Mouse (Mus musculus): ENCODE measurements around the gene Nhlh2. TPM values are rescaled to one million over a fixed set of nuclear protein-coding genes. Genes with fewer than 3 reads are reported as not detected.

The Nhlh2 gene
- polyA plus RNA-seq, 1 experiment from 2014 or later: not detected

DNA sequence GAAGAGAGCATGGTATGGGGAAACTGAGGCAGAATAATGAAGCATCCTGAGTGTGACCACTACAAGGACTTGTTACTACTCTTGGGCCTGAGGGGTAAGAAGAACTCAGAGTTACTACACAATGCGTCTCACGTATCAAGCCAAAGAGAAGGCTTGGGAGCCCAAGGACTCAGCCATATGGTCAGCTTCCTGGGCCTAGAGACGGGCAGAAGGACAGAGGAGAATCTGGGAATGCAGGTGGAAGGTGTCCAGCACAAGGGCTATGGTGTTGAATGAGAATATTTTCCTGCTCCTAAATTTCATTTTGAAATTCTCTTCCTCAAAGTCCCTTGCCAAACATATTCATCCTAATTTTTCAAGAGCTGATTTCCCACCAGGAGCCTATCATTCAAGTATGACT lies 12.0 kb upstream of the Nhlh2 start:
- Histone ChIP-seq H3K9ac (no peak overlapping the region), H3K4me1 (replicated peaks) (no peaks in the 10 kb centered on the region), H3K4me2 (no peak overlapping the region), H3K36me3 (replicated peaks) (no peaks in the 10 kb centered on the region), H3K27me3 (no peaks in the 10 kb centered on the region), H3K27ac (replicated peaks) (no peak overlapping the region), H3K4me3 (replicated peaks) (no peak overlapping the region), H3K9me3 (replicated peaks) (no peaks in the 10 kb centered on the region)
- WGBS (ENCODE audit: insufficient replicate concordance): 75% methylated on average over 3 of the region's 3 CpGs
- no peak for ATAC-seq (ENCODE audit: insufficient read depth)

DNA sequence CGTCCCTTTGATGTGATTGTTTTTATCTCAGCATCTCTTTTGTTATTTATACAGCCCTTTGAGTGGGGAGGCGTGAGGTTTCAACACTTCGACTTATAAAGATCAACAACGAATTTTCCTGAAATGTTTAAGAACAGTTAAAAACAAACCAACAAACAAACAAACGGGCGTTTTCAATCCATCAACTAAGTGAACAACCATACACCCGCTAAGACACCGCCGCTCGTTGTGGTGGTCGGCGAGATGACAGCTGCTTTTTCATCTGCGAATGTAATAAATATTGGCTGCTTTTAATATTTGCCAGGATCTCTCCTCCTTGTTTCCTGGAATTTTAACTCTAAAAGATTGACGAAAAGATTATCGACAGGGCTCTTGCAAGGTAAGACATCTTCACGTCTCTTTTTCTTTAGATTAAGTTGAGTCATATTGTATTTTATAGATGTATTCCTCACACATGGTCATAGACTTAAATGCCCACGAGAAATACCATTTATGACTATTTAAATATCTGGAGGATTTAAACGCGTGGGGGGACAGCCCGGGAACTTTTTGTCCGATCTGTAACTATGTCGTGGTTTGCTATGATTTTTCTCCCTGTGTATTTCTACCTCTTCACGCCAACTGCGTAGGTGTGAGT lies 923 bp downstream of the Nhlh2 start:
- H3K4me2 ChIP-seq: no peak overlapping the region
- no peaks in the 10 kb centered on the region; the same call in 1 of the 2 replicates for H3K4me1 ChIP-seq (replicated peaks)
- WGBS (ENCODE audit: insufficient replicate concordance): 4% methylated on average over 24 of the region's 24 CpGs
- no peaks in the 10 kb centered on the region for H3K36me3 ChIP-seq (replicated peaks)
- no peaks in the 10 kb centered on the region for H3K9me3 ChIP-seq (replicated peaks)
- no peak overlapping the region for H3K27ac ChIP-seq (replicated peaks)
- H3K4me3 ChIP-seq (replicated peaks): no peak overlapping the region
- H3K9ac ChIP-seq: no peak overlapping the region
- ATAC-seq (ENCODE audit: insufficient read depth): no peak
- H3K27me3 ChIP-seq: peaks cover 80% of the 10 kb centered on the region

DNA sequence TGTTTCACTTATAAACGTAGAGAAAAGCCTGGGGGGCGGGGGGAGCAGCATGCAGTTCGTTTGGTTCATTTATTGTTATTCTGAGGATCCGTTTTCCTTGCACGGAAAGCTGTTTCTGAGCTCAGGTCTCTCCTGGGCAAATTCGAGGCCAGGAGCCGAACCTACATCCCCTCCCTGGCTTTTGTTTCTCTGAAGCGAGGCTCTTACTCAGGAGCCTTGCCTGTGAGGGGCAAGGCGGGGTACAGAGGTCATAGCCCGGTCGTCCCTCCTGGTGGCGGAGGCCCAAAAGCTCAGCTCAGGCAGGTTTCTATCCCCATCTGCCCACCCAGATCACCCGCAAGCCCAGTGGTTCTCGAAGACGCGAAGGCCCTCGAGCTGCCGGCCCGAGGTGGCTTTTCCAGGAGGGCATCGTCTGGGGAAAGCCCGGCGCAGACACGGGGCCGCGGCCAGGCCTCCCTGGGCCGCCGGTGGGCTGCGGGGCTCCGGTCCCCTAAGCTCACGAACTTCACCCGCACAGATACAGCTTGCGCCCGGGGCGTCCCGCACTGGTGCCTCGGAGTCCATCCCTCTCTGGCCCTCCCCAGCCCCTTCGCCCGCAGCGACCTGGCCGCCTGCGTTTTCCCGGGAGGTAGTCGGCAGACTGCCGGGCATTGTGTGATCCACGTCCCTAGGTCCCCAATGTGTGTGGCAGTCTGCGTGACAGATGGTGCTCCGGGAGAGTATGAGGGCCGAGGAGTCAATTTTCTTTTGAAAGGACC lies 1.6 kb downstream of the Nhlh2 start:
- ATAC-seq (ENCODE audit: insufficient read depth): no peak
- H3K9me3 ChIP-seq (replicated peaks): no peaks in the 10 kb centered on the region
- H3K4me2 ChIP-seq: peak overlapping the region; percentile 30
- H3K27me3 ChIP-seq: peaks cover 87% of the 10 kb centered on the region
- no peak overlapping the region for H3K27ac ChIP-seq (replicated peaks)
- no peak overlapping the region for H3K9ac ChIP-seq
- 2% methylated on average over 48 of the region's 48 CpGs for WGBS (ENCODE audit: insufficient replicate concordance)
- 0 out of 2 replicates have a peak overlapping the region, but pooled peaks have one; percentile 2 for H3K4me3 ChIP-seq (replicated peaks)
- no peaks in the 10 kb centered on the region; the same call in 1 of the 2 replicates for H3K4me1 ChIP-seq (replicated peaks)
- H3K36me3 ChIP-seq (replicated peaks): no peaks in the 10 kb centered on the region

DNA sequence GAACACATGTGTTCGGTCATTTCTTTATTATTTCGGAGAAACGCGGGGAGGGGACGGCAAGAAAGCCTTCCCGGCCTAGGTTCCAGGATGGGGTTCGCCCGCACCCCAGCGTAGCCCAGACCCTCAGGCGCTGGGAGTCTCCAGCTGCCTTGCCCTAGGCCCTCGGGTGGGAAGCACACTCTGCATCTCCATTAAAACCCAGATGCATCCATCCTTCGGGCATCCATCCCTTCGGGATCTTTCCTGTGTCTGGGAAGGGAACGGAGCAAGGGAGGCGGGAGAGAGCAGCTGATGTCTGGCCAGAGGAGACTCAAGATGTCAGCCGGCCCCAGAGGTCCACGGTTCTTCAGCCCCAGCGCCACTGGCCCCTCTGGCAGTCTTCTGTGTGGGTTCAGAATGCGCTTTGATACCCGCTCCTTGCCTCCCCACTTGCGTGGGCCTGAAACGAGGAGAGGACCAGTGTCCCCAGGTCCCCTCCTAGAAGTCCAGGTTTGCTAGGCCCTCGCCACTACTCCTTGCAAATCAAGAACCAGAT lies 2.3 kb downstream of the Nhlh2 start:
- 4% methylated on average over 23 of the region's 23 CpGs for WGBS (ENCODE audit: insufficient replicate concordance)

DNA sequence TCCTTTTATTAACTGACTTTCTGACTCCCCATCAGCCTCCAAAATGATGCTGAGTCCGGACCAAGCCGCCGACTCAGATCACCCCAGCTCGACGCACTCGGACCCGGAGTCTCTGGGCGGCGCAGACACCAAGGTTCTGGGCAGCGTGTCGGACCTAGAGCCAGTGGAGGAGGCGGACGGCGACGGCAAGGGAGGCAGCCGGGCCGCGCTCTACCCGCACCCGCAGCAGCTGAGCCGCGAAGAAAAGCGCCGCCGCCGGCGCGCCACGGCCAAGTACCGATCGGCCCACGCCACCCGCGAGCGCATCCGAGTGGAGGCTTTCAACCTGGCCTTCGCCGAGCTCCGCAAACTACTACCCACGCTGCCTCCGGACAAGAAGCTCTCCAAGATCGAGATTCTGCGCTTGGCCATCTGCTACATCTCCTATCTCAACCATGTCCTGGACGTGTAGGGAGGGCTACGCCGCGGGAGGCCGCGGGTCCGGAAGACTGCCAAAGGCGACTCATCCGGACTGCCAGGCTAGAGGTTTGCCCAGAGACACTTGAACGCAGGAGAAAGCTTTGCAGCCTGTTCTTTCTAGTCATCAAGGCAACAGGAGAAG lies 2.8 kb downstream of the Nhlh2 start:
- peak overlapping the region; percentile 4; the same call in 1 of the 2 replicates for H3K4me3 ChIP-seq (replicated peaks)
- no peaks in the 10 kb centered on the region for H3K9me3 ChIP-seq (replicated peaks)
- H3K36me3 ChIP-seq (replicated peaks): no peaks in the 10 kb centered on the region
- peaks cover 94% of the 10 kb centered on the region for H3K27me3 ChIP-seq
- H3K4me1 ChIP-seq (replicated peaks): no peaks in the 10 kb centered on the region; the same call in 1 of the 2 replicates
- ATAC-seq (ENCODE audit: insufficient read depth): no peak
- H3K9ac ChIP-seq: no peak overlapping the region
- WGBS (ENCODE audit: insufficient replicate concordance): 2% methylated on average over 53 of the region's 53 CpGs
- peak overlapping the region; percentile 29 for H3K4me2 ChIP-seq
- H3K27ac ChIP-seq (replicated peaks): no peak overlapping the region

More for the DNA sequence above, 2.3 kb downstream of the Nhlh2 start:
- no peaks in the 10 kb centered on the region for H3K36me3 ChIP-seq (replicated peaks)
- ATAC-seq (ENCODE audit: insufficient read depth): no peak
- no peak overlapping the region for H3K9ac ChIP-seq
- H3K9me3 ChIP-seq (replicated peaks): no peaks in the 10 kb centered on the region
- H3K27ac ChIP-seq (replicated peaks): no peak overlapping the region
- H3K4me2 ChIP-seq: no peak overlapping the region
- H3K4me1 ChIP-seq (replicated peaks): no peaks in the 10 kb centered on the region; the same call in 1 of the 2 replicates
- no peak overlapping the region for H3K4me3 ChIP-seq (replicated peaks)
- H3K27me3 ChIP-seq: peaks cover 94% of the 10 kb centered on the region

DNA sequence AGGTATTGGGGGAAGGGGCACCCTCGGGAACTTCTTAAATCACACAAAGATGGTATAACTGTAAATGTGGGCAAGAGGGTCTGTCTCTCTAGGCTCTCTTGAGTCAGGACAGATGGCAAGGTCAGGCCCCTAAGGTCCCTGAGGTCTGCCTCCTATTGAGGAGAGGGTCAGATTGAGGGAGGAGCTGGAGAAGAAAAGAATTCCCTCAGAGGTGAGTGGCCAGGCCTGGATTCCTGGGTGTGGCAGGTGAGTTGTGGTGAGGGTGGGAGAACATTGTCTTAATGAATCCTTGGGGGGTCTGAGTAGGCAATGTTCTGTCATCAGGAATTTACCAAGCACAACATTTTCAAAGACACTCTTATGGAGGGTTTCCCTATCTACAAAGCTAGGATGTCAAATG lies 10.7 kb downstream of the Nhlh2 start:
- WGBS (ENCODE audit: insufficient replicate concordance): 37% methylated on average over 1 of the region's 1 CpGs
- H3K9me3 ChIP-seq (replicated peaks): no peaks in the 10 kb centered on the region
- no peak overlapping the region for H3K4me2 ChIP-seq
- no peak for ATAC-seq (ENCODE audit: insufficient read depth)
- H3K4me1 ChIP-seq (replicated peaks): no peaks in the 10 kb centered on the region
- peaks cover 68% of the 10 kb centered on the region for H3K27me3 ChIP-seq
- no peak overlapping the region for H3K4me3 ChIP-seq (replicated peaks)
- no peaks in the 10 kb centered on the region for H3K36me3 ChIP-seq (replicated peaks)
- no peak overlapping the region for H3K9ac ChIP-seq
- no peak overlapping the region for H3K27ac ChIP-seq (replicated peaks)

DNA sequence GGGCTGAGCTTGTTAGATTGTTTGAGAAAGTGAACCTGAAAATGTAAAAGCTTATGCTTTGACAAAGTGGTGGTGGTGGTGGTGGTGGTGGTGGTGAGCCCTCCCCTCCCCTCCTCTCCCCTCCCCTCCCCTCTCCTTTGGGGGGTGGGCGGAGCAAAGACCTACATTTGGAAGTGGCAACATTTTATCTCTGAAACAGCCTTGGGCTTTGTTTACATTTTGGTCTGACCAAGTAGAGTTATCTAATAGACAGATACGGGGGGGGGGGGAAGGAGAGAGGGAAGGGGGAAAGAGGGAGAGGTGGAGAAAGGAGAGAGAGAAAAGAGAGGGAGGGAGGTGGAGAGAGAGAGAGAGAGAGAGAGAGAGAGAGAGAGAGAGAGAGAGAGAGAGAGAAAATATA lies 12.8 kb downstream of the Nhlh2 start:
- ATAC-seq (ENCODE audit: insufficient read depth): no peak
- H3K4me2 ChIP-seq: no peak overlapping the region
- WGBS (ENCODE audit: insufficient replicate concordance): 9% methylated on average over 2 of the region's 2 CpGs

DNA sequence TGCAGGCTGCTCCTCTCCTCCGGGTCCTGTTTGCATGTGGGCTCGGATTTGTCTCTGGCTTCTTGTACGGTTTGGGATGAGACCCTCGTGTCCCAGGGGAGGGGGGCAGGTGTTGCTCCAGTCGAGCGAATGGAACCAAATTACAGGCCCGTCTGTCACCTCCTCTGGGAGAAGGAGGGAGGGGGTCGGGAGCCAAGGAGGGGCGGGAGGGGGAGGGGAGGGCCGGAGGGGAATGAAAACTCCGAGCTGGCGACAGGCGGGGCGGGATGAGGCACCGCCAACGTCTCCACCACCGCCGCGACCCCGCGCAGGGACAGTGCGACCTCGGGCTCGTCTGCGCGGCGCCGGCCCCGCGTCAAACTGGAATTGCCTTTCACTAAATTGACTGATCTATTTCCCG lies 13.5 kb downstream of the Nhlh2 start:
- Histone ChIP-seq H3K4me1 (replicated peaks) (no peaks in the 10 kb centered on the region), H3K36me3 (replicated peaks) (no peaks in the 10 kb centered on the region), H3K27me3 (peaks cover 51% of the 10 kb centered on the region), H3K9ac (no peak overlapping the region), H3K9me3 (replicated peaks) (no peaks in the 10 kb centered on the region), H3K4me3 (replicated peaks) (peak overlapping the region; percentile 18; the same call in 1 of the 2 replicates), H3K27ac (replicated peaks) (no peak overlapping the region), H3K4me2 (peak overlapping the region; percentile 51)
- no peak for ATAC-seq (ENCODE audit: insufficient read depth)
- WGBS (ENCODE audit: insufficient replicate concordance): 1% methylated on average over 30 of the region's 31 CpGs

More for the DNA sequence above, 12.8 kb downstream of the Nhlh2 start:
- H3K9ac ChIP-seq: no peak overlapping the region
- no peaks in the 10 kb centered on the region for H3K9me3 ChIP-seq (replicated peaks)
- H3K27ac ChIP-seq (replicated peaks): no peak overlapping the region
- H3K4me3 ChIP-seq (replicated peaks): no peak overlapping the region
- peaks cover 55% of the 10 kb centered on the region for H3K27me3 ChIP-seq
- no peaks in the 10 kb centered on the region for H3K36me3 ChIP-seq (replicated peaks)
- no peaks in the 10 kb centered on the region for H3K4me1 ChIP-seq (replicated peaks)

DNA sequence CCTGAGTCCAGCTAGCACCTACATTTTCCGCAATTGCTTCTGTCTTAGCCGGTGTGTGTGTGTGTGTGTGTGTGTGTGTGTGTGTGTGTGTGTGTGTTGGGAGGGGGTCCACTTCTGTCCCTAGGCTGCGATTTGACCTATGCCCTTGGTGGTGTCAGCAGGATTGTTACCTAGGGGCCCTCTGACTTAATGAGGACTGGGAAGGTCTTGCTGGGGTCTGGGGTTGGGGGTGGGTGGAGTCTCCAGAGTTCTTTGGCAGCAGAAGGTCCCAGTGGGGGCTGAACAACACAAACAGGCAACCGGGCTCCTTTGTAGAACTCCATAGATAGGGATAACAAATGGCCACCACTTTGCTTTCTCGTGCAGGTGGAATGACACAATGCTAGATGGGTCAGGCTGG lies 14.0 kb downstream of the Nhlh2 start:
- H3K4me3 ChIP-seq (replicated peaks): no peak overlapping the region
- no peak overlapping the region for H3K9ac ChIP-seq
- no peak for ATAC-seq (ENCODE audit: insufficient read depth)
- no peaks in the 10 kb centered on the region for H3K36me3 ChIP-seq (replicated peaks)
- WGBS (ENCODE audit: insufficient replicate concordance): 6% methylated on average over 5 of the region's 5 CpGs
- H3K9me3 ChIP-seq (replicated peaks): no peaks in the 10 kb centered on the region
- H3K4me2 ChIP-seq: peak overlapping the region; percentile 51; the same call in 1 of the 2 replicates
- no peaks in the 10 kb centered on the region for H3K4me1 ChIP-seq (replicated peaks)
- no peak overlapping the region for H3K27ac ChIP-seq (replicated peaks)
- H3K27me3 ChIP-seq: peaks cover 51% of the 10 kb centered on the region

DNA sequence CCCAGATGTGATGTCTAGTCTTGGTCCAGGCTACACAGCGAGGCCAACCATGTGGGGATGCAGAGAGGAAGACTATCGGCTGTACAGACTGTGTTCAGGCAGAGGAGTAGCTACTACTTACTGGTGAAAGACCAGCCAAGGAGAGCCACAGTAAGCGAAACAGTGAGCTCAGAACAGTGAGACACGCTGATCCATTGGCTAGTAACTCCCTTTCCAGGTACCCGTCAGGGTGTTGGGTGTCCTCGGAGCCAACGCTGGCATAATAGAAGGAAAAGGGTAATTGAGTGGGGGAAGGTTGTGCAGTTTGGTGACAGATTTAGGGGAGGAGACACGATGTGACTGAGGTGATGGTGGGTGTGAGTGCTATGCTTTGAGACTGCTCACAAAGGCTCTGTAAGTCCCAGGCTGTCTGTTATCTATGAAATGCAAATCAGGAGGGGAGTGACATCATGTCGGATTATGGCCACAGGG lies 15.1 kb downstream of the Nhlh2 start:
- 45% methylated on average over 9 of the region's 9 CpGs for WGBS (ENCODE audit: insufficient replicate concordance)
- no peaks in the 10 kb centered on the region for H3K4me1 ChIP-seq (replicated peaks)
- ATAC-seq (ENCODE audit: insufficient read depth): no peak
- no peaks in the 10 kb centered on the region for H3K9me3 ChIP-seq (replicated peaks)
- no peak overlapping the region for H3K4me3 ChIP-seq (replicated peaks)
- no peaks in the 10 kb centered on the region for H3K36me3 ChIP-seq (replicated peaks)
- H3K27ac ChIP-seq (replicated peaks): no peak overlapping the region
- peaks cover 50% of the 10 kb centered on the region for H3K27me3 ChIP-seq
- H3K9ac ChIP-seq: no peak overlapping the region
- H3K4me2 ChIP-seq: no peak overlapping the region

DNA sequence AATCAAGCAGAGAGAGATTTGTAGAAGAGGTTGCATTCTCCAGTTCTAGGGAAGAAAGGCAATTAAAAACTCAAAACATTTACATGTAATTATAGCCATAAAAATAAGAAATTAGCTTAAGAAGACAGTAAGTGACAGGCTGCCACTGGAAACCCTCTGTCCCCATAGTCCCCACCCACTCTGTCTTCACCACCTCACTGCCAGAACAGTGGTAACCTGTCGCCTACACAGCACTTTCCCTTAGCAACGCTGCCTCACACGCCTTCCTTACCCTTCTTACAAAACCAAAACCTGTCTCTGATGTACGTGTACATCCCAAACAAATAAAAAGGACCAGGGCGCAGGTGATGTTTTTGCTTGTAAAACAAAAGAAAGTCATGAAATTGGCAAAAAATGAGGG lies 15.8 kb downstream of the Nhlh2 start:
- Histone ChIP-seq H3K27me3 (peaks cover 47% of the 10 kb centered on the region), H3K36me3 (replicated peaks) (no peaks in the 10 kb centered on the region), H3K9me3 (replicated peaks) (no peaks in the 10 kb centered on the region), H3K4me2 (no peak overlapping the region), H3K27ac (replicated peaks) (no peak overlapping the region), H3K4me3 (replicated peaks) (no peak overlapping the region), H3K4me1 (replicated peaks) (no peaks in the 10 kb centered on the region), H3K9ac (no peak overlapping the region)
- ATAC-seq (ENCODE audit: insufficient read depth): no peak
- 52% methylated on average over 5 of the region's 5 CpGs for WGBS (ENCODE audit: insufficient replicate concordance)

Data from liver, embryonic 15.5 days (tissue).